9 mouse cellular contexts compared by ENCODE assay signal in genomic region chr8:3499751-3500150, GRCm38 (mm10). TPM values are rescaled to one million over a fixed set of nuclear protein-coding genes. Genes with fewer than 3 reads are reported as not detected.
A peak's percentile ranks its signal among the peaks of the same experiment; 100 is the strongest.
DNase-seq lines count a peak whose midpoint lies in the region; ATAC-seq and TF ChIP-seq lines count a peak whose summit lies in the region.
"Had no signal": no experiment of that assay in that cellular context is flagged by ENCODE, and none has a peak within 500 bp of the region (broad histone marks: within the 10 kb centered on the region; RNA-seq: fewer than 3 reads in every experiment).

No protein-coding gene starts in this region.

- TF ChIP-seq CTCF in gastrocnemius, adult 2 months (IDR thresholded peaks at IDR 0.05), result no peak

- peak; percentile 27 for ATAC-seq in CD4-positive, CD25-positive, alpha-beta regulatory T cell, adult 4 months
- ATAC-seq in forebrain, embryonic 14.5 days, result no peak
- no peak; the same call in 1 of the 2 replicates for ATAC-seq in liver, embryonic 16.5 days (ENCODE audit: low read depth)

- peaks cover 9% of the 10 kb centered on the region for H3K4me1 ChIP-seq in forebrain, embryonic 14.5 days (ENCODE audit: control insufficient read depth, insufficient read depth, low read length)
- peaks cover 20% of the 10 kb centered on the region for H3K4me1 ChIP-seq in liver, embryonic 16.5 days (ENCODE audit: control insufficient read depth, low read depth, low read length)

- H3K27ac ChIP-seq in gastrocnemius, adult 2 months, result peak overlapping the region; percentile 95
- peak overlapping the region; percentile 85 for H3K27ac ChIP-seq in forebrain, embryonic 14.5 days (ENCODE audit: low read depth, low read length)
- peak overlapping the region; percentile 91 for H3K27ac ChIP-seq in liver, embryonic 16.5 days (ENCODE audit: low read length)

- H3K4me3 ChIP-seq in gastrocnemius, adult 2 months, result peak overlapping the region; percentile 89
- H3K4me3 ChIP-seq in forebrain, embryonic 14.5 days (ENCODE audit: low read depth, low read length), result peak overlapping the region; percentile 81
- peak overlapping the region; percentile 81 for H3K4me3 ChIP-seq in liver, embryonic 16.5 days (ENCODE audit: low read depth, low read length)

- peak overlapping the region; percentile 90 for H3K9ac ChIP-seq in forebrain, embryonic 14.5 days (ENCODE audit: low read length)
- H3K9ac ChIP-seq in liver, embryonic 16.5 days (ENCODE audit: low read depth, low read length), result peak overlapping the region; percentile 89

- no peaks in the 10 kb centered on the region for H3K27me3 ChIP-seq in forebrain, embryonic 14.5 days (replicated peaks; ENCODE audit: control insufficient read depth, insufficient read depth, low read length)
- no peaks in the 10 kb centered on the region for H3K27me3 ChIP-seq in liver, embryonic 16.5 days (ENCODE audit: control insufficient read depth, insufficient read depth, low read depth, low read length)

- H3K36me3 ChIP-seq in forebrain, embryonic 14.5 days (ENCODE audit: control insufficient read depth, insufficient read depth, low read length), result peaks cover 31% of the 10 kb centered on the region
- peaks cover 8% of the 10 kb centered on the region for H3K36me3 ChIP-seq in liver, embryonic 16.5 days (ENCODE audit: control insufficient read depth, insufficient read depth)

- intact Hi-C loops in gastrocnemius, adult 2 months (cut with DNase I), result loop anchor here (2.0 kb wide), 1 partner anchor 15 kb away; the partner anchor contains the start of gene Pnpla6
- intact Hi-C loops in left cerebral cortex, postnatal 4 days (cut with DNase I), result no loop called here

- H3K4me2 ChIP-seq in forebrain, embryonic 14.5 days (ENCODE audit: low read length), result peak overlapping the region; percentile 77
- peak overlapping the region; percentile 96 for H3K4me2 ChIP-seq in liver, embryonic 16.5 days (ENCODE audit: low read depth, low read length)

- no peaks in the 10 kb centered on the region for H3K9me3 ChIP-seq in forebrain, embryonic 14.5 days (replicated peaks; ENCODE audit: control insufficient read depth, low read length)
- H3K9me3 ChIP-seq in liver, embryonic 16.5 days (replicated peaks; ENCODE audit: control insufficient read depth, low read length), result no peaks in the 10 kb centered on the region

- no peak for DNase-seq in gastrocnemius, adult 2 months
- DNase-seq in gastrocnemius, adult 8-10 months (ENCODE audit: low spot score in 2 of 2), result no peak
- DNase-seq in forebrain, embryonic 14.5 days (ENCODE audit: low spot score), result no peak
- no peak for DNase-seq in right cerebral cortex, adult 2 months (ENCODE audit: low spot score in 2 of 2)
- no peak for DNase-seq in retina, postnatal 1 day
- DNase-seq in left cerebral cortex, postnatal 4 days, result no peak

- 7% methylated on average over 8 of the region's 8 CpGs for WGBS in forebrain, embryonic 14.5 days
- WGBS in liver, embryonic 16.5 days (ENCODE audit: insufficient replicate concordance), result 5% methylated on average over 8 of the region's 8 CpGs

RNA-seq across cellular contexts. Expression of gene Mcoln1, which starts 0.5 kb away (rescaled TPM):
- total RNA-seq in gastrocnemius, adult 2 months (2021), result 10 to 100 TPM; 23.5 to 24.9 TPM
- 10 to 100 TPM; 21.5 to 23.2 (median 22.0) TPM for total RNA-seq in gastrocnemius, adult 8-10 months (2022)
- 10 to 100 TPM; 16.1 to 18.6 TPM for polyA plus RNA-seq in CD4-positive, CD25-positive, alpha-beta regulatory T cell, adult 4 months (2017; shearing (Covaris generic))
- polyA plus RNA-seq in forebrain, embryonic 14.5 days (2014; fragmentation: Nextera tagmentation; extraction: Ambion mirVana), result 50.5 and 52.2 TPM in 2 replicates
- polyA plus RNA-seq in liver, embryonic 16.5 days (2015; fragmentation: Nextera tagmentation; extraction: Ambion mirVana), result 19.2 and 21.1 TPM in 2 replicates
- total RNA-seq in left cerebral cortex, postnatal 4 days (2021), result 10 to 100 TPM; 74.8 to 81.3 TPM

RNA-seq across cellular contexts. Expression of gene Zfp358, which starts 6.8 kb away (rescaled TPM):
- 10 to 100 TPM; 30.8 to 39.3 TPM for total RNA-seq in gastrocnemius, adult 2 months (2021)
- total RNA-seq in gastrocnemius, adult 8-10 months (2022), result 10 to 100 TPM; 39.0 to 44.5 (median 41.3) TPM
- 1 to 10 TPM; 1.0 to 1.6 TPM for polyA plus RNA-seq in CD4-positive, CD25-positive, alpha-beta regulatory T cell, adult 4 months (2017; shearing (Covaris generic))
- 66.2 and 66.5 TPM in 2 replicates for polyA plus RNA-seq in forebrain, embryonic 14.5 days (2014; fragmentation: Nextera tagmentation; extraction: Ambion mirVana)
- polyA plus RNA-seq in liver, embryonic 16.5 days (2015; fragmentation: Nextera tagmentation; extraction: Ambion mirVana), result 4.3 and 5.4 TPM in 2 replicates
- total RNA-seq in left cerebral cortex, postnatal 4 days (2021), result 10 to 100 TPM; 43.3 TPM

RNA-seq across cellular contexts. Expression of gene Pnpla6, which starts 15.4 kb away (rescaled TPM):
- total RNA-seq in gastrocnemius, adult 2 months (2021), result 1 to 10 TPM; 8.7 to 9.3 TPM
- total RNA-seq in gastrocnemius, adult 8-10 months (2022), result 1 to 10 TPM; 5.8 to 9.8 (median 7.9) TPM
- 10 to 100 TPM; 26.1 to 43.7 TPM for polyA plus RNA-seq in CD4-positive, CD25-positive, alpha-beta regulatory T cell, adult 4 months (2017; shearing (Covaris generic))
- 16.7 and 20.7 TPM in 2 replicates for polyA plus RNA-seq in forebrain, embryonic 14.5 days (2014; fragmentation: Nextera tagmentation; extraction: Ambion mirVana)
- polyA plus RNA-seq in liver, embryonic 16.5 days (2015; fragmentation: Nextera tagmentation; extraction: Ambion mirVana), result 10.9 and 11.3 TPM in 2 replicates
- 10 to 100 TPM; 75.9 to 81.6 TPM for total RNA-seq in left cerebral cortex, postnatal 4 days (2021)

RNA-seq across cellular contexts. Expression of gene Tex45, which starts 29.1 kb away (rescaled TPM):
- not detected for total RNA-seq in gastrocnemius, adult 2 months (2021)
- total RNA-seq in gastrocnemius, adult 8-10 months (2022), result not detected
- polyA plus RNA-seq in CD4-positive, CD25-positive, alpha-beta regulatory T cell, adult 4 months (2017; shearing (Covaris generic)), result not detected
- polyA plus RNA-seq in forebrain, embryonic 14.5 days (2014; fragmentation: Nextera tagmentation; extraction: Ambion mirVana), result 0.14 and 0.18 TPM in 2 replicates
- not detected in 2 replicates for polyA plus RNA-seq in liver, embryonic 16.5 days (2015; fragmentation: Nextera tagmentation; extraction: Ambion mirVana)
- total RNA-seq in left cerebral cortex, postnatal 4 days (2021), result not detected
- polyA plus RNA-seq: large intestine, adult 2 months had no signal

RNA-seq across cellular contexts. Expression of gene Pex11g, which starts 32.3 kb away (rescaled TPM):
- 1 to 10 TPM; 2.3 to 2.6 TPM for total RNA-seq in gastrocnemius, adult 2 months (2021)
- total RNA-seq in gastrocnemius, adult 8-10 months (2022), result 1 to 10 TPM; 2.0 to 3.2 (median 2.7) TPM
- polyA plus RNA-seq in CD4-positive, CD25-positive, alpha-beta regulatory T cell, adult 4 months (2017; shearing (Covaris generic)), result 10 to 100 TPM; 18.2 to 22.7 TPM
- 1.9 and 2.3 TPM in 2 replicates for polyA plus RNA-seq in forebrain, embryonic 14.5 days (2014; fragmentation: Nextera tagmentation; extraction: Ambion mirVana)
- polyA plus RNA-seq in liver, embryonic 16.5 days (2015; fragmentation: Nextera tagmentation; extraction: Ambion mirVana), result 8.1 and 8.5 TPM in 2 replicates
- under 1 TPM; 0.64 to 0.66 TPM for total RNA-seq in left cerebral cortex, postnatal 4 days (2021)

Comparison
In these comparisons a context has a peak if more than half of its experiments do, and no peak if none do; other contexts are left out.
1. RNA of gene Pnpla6, which starts 15.4 kb away (total RNA-seq): 75.9 to 81.6 TPM in left cerebral cortex, postnatal 4 days; 8.7 to 9.3 TPM in gastrocnemius, adult 2 months and 5.8 to 9.8 TPM in gastrocnemius, adult 8-10 months; every median in the first group is over 4 times any median in the second.
2. Peak in every context shown above with its lines, with median percentiles within 50 percentile points of each other: H3K27ac ChIP-seq and H3K4me3 ChIP-seq.